Mouse (Mus musculus): ENCODE measurements at regions not wholly inside any gene's neighbourhood (a gene's known extent, or its start where the extent isn't known, plus 50 kb on each side); places are given as distances from the start of the nearest gene placed in this dataset.
"Not testable (repeated sequence)": the region's sequence is repeated elsewhere in the genome, so short reads cannot be mapped to it uniquely, and the experiment has no call there.

GRCm38 (mm10) chr1:98665584-98665983 lies 244.7 kb downstream of the Slco6d1 start:
- no peak for DNase-seq (ENCODE audit: low spot score in 2 of 2)

- DNase-seq (ENCODE audit: low spot score in 2 of 2) = not testable (repeated sequence)
Measured at GRCm38 (mm10) chr1:98667426-98667825, 246.5 kb downstream of the Slco6d1 start.

- peak in 1 of 2 experiments; percentile 66 for DNase-seq (ENCODE audit: low spot score in 2 of 2)
Measured at GRCm38 (mm10) chr1:98667887-98668286, 247.0 kb downstream of the Slco6d1 start.

- no peak for DNase-seq (ENCODE audit: low spot score in 2 of 2)
Measured at GRCm38 (mm10) chr1:98668595-98668994, 247.7 kb downstream of the Slco6d1 start.

- DNase-seq (ENCODE audit: low spot score in 2 of 2) = peak; percentile 8 to 51
Measured at GRCm38 (mm10) chr1:98678686-98679085, 257.8 kb downstream of the Slco6d1 start.

- DNase-seq (ENCODE audit: low spot score in 2 of 2) = no peak
Measured at GRCm38 (mm10) chr1:98713809-98714208, 292.9 kb downstream of the Slco6d1 start.

GRCm38 (mm10) chr1:98714307-98714706 lies 293.4 kb downstream of the Slco6d1 start:
- DNase-seq (ENCODE audit: low spot score in 2 of 2) = no peak

- no peak for DNase-seq (ENCODE audit: low spot score in 2 of 2)
Measured at GRCm38 (mm10) chr1:98720595-98720994, 299.7 kb downstream of the Slco6d1 start.

- no peak for DNase-seq (ENCODE audit: low spot score in 2 of 2)
Measured at GRCm38 (mm10) chr1:98727354-98728015, 306.6 kb downstream of the Slco6d1 start.

GRCm38 (mm10) chr1:98748886-98749285 lies 328.0 kb downstream of the Slco6d1 start:
- DNase-seq (ENCODE audit: low spot score in 2 of 2) = peak; percentile 25 to 77

GRCm38 (mm10) chr1:98788528-98788927 lies 367.6 kb downstream of the Slco6d1 start:
- no peak for DNase-seq (ENCODE audit: low spot score in 2 of 2)

GRCm38 (mm10) chr1:98793320-98793719 lies 372.4 kb downstream of the Slco6d1 start:
- no peak for DNase-seq (ENCODE audit: low spot score in 2 of 2)

- DNase-seq (ENCODE audit: low spot score in 2 of 2) = no peak
Measured at GRCm38 (mm10) chr1:98812543-98812942, 391.6 kb downstream of the Slco6d1 start.

GRCm38 (mm10) chr1:98813990-98814389 lies 393.1 kb downstream of the Slco6d1 start:
- no peak for DNase-seq (ENCODE audit: low spot score in 2 of 2)

- no peak for DNase-seq (ENCODE audit: low spot score in 2 of 2)
Measured at GRCm38 (mm10) chr1:98818076-98818475, 397.2 kb downstream of the Slco6d1 start.

- DNase-seq (ENCODE audit: low spot score in 2 of 2) = no peak
Measured at GRCm38 (mm10) chr1:98860236-98860635, 439.3 kb downstream of the Slco6d1 start.

GRCm38 (mm10) chr1:98906260-98906659 lies 485.3 kb downstream of the Slco6d1 start:
- no peak for DNase-seq (ENCODE audit: low spot score in 2 of 2)

- DNase-seq (ENCODE audit: low spot score in 2 of 2) = no peak
Measured at GRCm38 (mm10) chr1:98923043-98923442, 502.1 kb downstream of the Slco6d1 start.

- DNase-seq (ENCODE audit: low spot score in 2 of 2) = peak in 1 of 2 experiments; percentile 22
Measured at GRCm38 (mm10) chr1:98924933-98925332, 504.0 kb downstream of the Slco6d1 start.

- DNase-seq (ENCODE audit: low spot score in 2 of 2) = no peak
Measured at GRCm38 (mm10) chr1:98930926-98931325, 510.0 kb downstream of the Slco6d1 start.

GRCm38 (mm10) chr1:98932239-98932638 lies 511.3 kb downstream of the Slco6d1 start:
- no peak for DNase-seq (ENCODE audit: low spot score in 2 of 2)

GRCm38 (mm10) chr1:98977686-98978085 lies 556.8 kb downstream of the Slco6d1 start:
- no peak for DNase-seq (ENCODE audit: low spot score in 2 of 2)

Data from layer of hippocampus, adult 18-20 months (tissue).